Mouse (Mus musculus) urinary bladder, adult 18-20 months (tissue): ENCODE measurements at regions not wholly inside any gene's neighbourhood (a gene's known extent, or its start where the extent isn't known, plus 50 kb on each side); places are given as distances from the start of the nearest gene placed in this dataset.
"Not testable (repeated sequence)": the region's sequence is repeated elsewhere in the genome, so short reads cannot be mapped to it uniquely, and the experiment has no call there.

ENCODE experiments used
- DNase-seq, 2 experiments: peaks; one replicate each; pipeline ENCODE4 v3.0.0; 2022; ENCODE audit warnings: low spot score in 2 of 2, mixed read lengths in 2 of 2

DNA sequence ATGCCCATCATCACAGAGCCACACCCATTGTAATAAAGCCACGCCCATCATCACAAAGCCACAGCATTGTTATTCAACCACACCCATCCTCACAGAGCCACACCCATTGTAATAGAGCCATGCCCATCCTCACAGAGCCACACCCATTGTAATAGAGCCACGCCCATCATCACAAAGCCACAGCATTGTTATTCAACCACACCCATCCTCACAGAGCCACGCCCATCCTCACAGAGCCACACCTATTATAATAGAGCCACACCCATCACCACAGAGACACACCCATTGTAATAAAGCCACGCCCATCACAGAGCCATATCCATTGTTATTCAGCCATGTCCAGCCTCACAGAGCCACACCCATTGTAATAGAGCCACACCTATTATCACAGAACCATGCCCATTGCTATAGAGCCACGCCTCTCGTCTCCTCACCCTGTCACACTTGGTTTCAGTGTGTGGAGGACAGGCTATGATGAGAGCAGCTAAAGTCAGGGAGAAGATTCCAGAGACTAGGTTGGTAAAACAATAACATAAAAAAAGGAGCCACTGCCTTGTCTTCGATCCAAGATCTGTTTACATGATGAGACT lies 85.6 kb downstream of the Gxylt1 start:
- no peak for DNase-seq

DNA sequence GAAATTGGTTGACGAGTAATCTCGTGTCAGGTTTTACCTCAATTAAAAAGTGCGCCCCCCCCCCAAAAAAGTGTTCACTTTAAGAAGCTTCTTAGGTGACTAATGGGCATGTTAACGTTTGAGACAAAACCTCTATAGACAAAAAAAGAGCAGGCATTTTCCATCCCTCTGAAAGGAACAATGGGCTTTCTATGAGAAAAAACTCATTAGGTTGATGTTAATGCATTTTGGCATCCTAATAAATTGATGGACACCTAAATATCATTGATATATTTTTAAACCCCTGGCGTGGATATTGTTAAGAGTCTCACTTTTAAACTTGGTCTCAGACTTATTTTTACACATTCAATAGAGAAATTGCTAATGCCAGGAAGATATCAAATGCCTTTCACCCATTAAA lies 98.8 kb downstream of the Gxylt1 start:
- DNase-seq = no peak

DNA sequence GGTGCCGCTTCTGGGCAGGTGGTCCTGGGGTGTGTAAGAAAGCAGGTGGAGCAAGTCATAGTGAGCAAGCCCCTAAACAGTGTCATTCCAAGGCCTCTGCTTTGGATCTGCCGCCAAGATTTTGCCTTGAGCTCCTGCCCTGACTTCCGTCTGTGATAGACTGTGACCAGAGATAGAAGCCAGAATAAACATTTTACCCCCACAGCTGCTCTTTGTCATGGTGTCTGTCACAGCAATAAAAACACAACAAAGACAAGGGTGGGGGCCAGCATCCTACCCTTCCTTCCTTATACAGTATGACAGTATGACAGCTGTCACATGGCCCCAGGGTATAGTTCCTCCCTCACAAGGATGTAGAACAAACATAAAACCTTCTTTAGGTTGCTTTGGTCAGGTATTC lies 106.2 kb downstream of the Gxylt1 start:
- no peak for DNase-seq

DNA sequence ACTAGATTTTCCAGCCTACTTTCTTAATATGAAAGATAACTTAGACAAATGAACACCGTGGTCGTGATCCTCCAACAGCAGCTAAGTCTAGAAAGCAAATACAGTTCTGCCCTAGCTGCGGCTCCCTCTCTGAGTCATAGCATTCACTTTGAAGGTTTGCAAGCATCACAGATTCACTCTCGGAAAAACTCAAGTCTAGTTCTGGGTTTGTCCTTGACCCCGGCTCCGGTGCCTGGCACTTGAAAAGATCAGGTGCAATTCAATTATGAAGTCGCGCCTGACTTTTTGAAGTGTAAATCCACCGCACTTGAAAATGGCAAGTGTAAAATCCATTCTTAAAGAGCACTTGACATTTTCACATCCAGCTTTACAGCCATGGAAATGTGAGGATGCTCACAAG lies 107.5 kb downstream of the Gxylt1 start:
- DNase-seq = no peak

DNA sequence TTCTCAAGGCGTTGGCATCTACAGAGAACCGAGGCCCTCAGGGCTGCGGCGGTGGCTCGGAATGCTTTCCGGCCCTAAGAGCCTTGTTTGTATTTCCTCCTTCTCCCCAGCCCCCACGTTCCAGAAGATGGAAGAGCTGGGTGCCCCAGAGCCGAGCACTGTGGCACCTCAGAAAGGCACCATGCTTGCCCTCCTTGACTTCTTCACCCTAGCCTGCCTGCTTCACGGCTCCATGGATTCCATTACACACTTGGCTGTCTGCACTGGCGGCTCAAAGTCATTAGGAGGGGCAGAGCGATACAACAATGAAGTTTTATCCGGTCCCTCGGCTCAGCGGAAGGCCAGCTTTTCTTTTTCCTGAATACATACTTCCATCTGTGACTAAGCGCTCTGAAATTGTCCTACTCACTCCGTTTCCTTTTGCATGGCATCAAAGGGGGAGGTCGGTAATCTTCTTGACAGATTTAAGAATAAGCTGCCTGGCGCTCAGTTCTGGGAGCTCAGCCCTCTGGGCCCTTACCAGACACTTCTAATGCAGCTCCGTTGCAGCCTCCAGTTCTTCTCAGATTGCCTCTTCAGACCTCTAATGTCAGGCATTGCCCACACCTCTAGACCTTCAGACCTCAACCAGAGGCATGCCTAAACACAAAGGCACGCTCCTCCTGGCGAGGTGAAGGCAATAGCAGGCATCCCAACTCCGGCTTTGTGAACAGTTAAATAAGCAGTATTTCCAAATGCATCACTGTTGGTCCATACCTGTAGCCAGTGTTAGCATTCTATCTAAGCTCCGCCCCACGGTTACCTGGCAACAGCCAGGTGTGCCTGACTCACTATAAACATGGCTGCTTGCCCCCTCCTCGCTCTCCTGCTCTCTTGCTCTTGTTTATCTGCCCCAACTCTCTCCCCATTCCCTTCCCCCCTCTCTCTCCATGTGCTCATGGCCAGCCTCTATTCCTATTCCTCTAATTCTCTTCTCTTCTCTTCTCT lies 112.8 kb downstream of the Gxylt1 start:
- DNase-seq = no peak

DNA sequence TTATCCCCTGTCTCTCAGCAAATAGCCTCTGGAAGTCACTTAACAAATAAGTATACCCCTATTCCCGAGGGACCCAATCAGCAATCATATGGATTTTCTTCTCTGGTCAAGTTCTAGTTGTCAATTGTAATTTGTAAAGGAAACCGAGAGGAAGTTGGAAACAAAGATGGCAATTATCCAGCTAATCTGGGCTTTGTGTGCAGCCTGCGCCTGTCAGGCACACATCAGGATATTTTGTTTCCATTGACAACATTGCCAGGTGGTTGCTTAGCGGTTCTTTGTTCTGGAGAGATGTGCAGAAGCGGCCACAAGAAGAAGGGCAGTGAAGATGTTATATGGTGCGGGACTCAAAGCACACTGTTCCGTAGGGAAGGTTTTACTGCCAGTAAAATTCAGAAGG lies 113.7 kb downstream of the Gxylt1 start:
- DNase-seq = no peak

DNA sequence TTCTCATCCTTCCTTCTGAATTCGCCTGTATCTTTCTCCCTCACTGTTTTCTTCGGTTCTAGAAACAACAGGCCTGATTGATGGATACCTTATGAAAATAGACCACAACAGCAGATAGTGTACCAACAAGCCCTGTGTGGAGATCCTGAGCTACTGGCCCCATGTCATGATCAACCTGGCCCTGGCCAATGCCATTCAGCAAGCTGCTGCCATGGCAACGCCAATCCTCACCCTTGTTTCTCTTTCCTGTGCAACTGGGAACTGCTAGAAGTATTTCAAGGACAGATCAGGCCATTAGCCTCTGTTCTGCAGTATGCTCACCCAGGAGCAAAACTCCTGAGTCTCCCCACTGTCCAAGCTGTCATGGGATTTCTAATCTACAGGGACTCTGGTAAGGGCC lies 119.2 kb downstream of the Gxylt1 start:
- DNase-seq = no peak

DNA sequence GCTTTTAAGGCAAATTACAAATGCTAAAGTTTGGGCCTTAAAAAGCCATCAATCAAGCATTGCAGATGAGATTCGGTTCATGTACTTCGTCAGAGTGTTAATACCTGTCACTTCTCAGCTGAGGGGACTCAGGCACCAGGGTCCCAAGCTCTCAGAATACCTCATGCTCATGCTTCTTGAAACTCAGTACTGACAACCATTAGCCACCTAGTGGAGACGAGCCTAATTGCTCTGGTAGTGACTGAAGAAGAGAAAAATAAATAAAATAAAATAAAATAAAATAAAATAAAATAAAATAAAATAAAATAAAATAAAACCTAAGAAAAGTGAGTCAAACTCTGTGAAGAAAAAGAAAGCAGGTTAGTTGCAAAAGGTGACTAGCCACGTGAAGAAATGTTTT lies 121.0 kb downstream of the Gxylt1 start:
- DNase-seq = no peak

DNA sequence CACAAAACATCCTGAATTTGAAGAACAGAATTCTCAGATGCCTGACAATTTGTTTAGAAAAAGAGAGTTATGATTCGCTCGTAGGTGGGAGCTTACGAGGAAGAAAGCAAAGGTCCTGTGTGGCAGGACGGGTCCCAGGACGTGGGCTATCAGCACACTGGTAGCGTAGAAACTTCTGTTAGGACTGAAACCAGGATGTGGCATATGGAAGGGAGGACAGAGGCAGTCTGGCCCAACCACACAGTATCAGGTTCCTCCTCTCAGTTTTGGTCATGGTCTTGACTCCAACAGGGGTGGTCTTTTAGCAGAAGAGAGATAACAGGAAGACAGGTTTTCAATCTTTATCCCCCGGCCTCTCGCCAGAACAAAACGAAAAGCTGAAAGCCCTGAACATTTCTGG lies 130.1 kb downstream of the Gxylt1 start:
- DNase-seq = no peak

DNA sequence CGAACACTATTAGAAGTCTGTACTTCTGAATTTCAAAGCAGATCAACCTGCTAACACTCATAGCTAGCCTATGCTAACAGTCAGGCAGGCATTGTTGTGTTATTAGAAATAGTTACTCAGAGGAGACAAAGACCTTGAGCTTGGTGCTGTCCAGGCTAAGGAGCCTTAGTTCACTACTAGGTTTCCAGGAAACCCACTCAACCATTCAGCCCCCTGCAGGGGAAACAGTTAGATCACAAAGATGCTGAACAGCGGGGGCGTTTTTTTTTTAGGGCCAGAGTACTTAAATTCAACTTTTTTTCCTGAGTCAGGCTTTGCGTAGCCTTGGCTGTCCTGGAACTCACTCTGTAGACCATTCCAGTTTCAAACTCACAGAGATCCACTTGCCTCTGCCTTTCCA lies 130.7 kb downstream of the Gxylt1 start:
- no peak for DNase-seq

DNA sequence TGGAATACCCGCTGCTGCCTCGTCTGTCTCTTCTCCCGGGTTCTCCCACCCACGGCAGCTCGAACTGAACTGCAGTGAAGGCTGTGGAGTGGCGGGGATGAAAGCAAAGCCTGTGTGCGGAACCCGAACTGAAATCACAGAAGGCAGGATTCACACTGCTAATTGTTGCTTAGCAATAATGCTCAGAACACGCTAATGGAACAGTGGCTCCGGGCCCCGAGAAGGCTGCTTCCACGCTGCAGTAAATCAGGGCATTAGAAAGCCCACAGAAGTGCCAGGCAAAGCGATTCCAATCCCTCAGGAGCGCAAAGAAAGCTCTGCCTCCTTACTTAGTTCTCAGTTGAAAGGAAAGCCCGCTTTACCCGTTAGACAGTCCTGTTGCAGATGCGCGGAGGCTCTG lies 141.6 kb downstream of the Gxylt1 start:
- no peak for DNase-seq

DNA sequence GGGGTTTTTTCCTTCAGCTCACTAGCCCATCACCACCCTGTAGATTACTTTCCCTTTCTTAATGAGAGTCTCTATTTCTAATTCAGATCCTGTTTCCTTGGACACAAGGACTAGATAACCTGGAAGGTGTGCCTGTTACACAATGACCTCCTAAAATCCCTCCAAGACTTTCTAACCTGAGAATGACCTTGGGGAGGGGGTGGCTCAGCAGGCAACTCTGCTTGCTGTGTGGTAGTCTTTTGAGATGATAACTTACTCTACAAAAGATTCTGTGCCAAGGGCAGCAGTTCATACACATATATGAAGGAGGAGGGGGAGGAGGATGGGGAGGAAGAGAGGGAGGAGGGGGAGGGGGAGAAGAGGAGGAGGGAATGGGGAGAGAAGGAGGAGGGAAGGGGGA lies 143.9 kb downstream of the Gxylt1 start:
- no peak for DNase-seq

DNA sequence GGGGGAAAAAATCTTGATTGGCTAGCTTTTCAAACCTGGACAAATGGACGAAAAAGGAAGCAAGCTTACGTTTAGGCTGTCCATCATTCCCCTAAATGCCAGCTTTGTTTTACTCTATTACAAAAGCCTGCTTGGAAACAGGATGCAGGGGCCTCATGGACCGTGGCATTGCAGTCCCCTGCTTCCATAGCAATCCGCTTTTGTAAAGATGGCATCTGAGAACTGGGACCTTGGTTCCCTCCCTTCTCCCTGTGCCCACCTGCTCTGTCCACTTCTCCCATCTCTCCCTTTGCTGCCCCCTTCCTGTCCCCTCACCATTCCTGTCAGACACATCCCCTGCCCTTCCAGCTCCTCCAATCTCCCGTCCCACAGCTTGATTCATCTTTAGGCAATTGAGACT lies 149.7 kb downstream of the Gxylt1 start:
- no peak for DNase-seq

DNA sequence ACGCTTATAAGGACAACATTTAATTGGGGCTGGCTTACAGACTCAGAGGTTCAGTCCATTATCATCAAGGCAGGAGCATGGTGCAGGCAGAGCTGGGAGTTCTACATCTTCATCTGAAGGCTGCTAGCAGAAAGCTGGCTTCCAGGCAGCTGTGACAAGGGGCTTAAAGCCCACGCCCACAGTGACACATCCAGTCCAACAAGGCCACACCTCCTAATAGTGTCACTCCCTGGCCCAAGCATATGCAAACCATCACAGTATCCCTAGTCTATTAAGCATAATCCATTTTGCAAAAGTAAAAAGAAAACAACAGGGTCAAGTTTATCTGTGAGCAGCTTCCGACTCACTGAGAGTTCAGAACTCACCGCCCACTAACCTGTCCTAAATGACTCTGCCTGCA lies 153.8 kb downstream of the Gxylt1 start:
- peak in 1 of 2 experiments; percentile 3 for DNase-seq

DNA sequence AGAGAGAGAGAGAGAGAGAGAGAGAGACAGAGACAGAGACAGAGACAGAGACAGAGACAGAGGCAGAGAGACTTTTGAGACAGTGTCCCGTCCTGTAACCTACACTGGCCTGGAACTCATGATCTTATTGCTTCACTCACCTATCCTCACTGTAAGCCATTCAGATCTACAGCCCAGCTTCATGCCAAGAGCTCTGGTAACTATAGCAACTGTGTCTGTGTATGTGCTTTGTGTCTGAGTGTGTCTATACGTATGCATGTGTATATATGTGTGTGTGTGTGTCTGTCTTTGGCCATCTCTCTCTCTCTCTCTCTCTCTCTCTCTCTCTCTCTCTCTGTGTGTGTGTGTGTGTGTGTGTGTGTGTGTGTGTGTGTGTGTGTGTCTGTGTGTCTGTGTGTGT lies 157.2 kb downstream of the Gxylt1 start:
- not testable (repeated sequence) for DNase-seq

DNA sequence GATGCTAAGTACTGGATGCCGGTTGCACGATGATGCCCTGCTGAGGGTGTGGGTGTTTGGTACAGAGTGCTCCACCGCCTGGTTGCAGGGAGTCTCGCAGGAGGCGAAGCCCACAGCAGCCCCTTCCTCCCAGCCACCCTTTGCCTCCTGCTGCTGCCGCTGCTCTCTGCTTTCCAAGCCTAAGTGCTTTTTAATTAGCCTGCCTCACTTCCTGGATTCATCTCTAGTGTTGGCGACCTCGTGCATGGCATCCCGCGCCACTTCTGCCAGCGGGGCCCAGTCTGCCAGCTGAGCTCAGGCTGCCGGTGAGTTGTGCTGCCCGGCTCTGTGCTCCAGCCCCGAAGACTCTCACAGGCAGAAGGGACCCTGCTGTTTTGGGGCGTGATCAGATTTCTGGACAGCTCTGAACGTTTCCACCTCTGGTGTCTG lies 159.3 kb downstream of the Gxylt1 start:
- DNase-seq = no peak

DNA sequence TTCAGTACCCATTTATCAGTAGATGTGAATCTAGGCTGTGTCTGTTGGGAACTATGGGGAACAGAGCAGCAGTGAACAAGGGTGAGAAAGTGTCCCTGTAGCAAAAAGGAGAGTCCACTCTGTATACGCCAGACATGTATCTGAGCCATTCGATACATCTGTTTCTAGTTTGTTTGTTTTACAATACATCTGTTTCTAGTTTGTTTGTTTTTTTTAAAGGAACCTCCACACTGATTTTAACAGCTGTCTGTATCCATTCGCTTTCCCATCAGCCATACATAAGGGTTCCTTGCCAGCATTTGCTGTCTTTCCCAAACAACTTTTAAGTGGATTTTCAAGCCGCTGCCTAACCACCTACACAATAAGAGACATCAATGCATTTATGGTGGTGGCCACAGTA lies 170.0 kb downstream of the Gxylt1 start:
- no peak for DNase-seq

DNA sequence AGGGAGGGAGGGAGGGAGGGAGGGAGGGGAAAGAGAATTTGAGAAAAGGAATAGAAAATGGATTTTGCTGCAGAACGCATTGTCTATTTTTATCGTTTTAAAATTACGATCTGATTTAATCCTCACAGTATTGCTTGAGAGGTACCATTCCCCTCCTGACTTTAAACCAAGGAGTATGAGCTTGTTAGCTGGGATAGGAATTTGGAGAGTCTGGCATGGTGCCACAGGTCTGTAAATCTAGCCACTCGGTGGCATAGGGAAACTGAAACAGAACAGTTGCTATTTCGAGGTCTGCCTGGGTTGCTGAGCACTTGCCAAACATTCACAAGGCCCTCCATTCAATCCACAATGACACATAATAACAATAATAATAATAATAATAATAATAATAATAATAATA lies 171.6 kb downstream of the Gxylt1 start:
- DNase-seq = no peak

DNA sequence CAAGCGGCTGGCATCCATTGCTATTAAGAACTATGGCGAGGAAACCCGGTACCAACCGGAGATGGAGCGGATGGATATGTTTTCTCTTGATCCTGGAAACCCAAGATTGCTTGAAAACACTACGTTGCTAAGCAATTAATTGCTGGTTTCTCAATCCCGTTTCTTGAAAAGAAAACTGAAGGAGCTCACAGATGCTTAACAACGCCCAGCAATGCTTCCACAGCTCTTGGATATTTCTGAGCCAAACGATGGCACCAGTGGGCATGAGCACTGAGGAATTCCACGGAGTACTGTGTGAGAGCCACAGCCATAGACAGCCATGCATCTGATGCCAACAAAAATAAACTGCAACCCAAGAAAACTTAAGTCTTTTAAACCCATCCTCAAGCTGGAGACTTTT lies 173.1 kb downstream of the Gxylt1 start:
- DNase-seq = no peak

DNA sequence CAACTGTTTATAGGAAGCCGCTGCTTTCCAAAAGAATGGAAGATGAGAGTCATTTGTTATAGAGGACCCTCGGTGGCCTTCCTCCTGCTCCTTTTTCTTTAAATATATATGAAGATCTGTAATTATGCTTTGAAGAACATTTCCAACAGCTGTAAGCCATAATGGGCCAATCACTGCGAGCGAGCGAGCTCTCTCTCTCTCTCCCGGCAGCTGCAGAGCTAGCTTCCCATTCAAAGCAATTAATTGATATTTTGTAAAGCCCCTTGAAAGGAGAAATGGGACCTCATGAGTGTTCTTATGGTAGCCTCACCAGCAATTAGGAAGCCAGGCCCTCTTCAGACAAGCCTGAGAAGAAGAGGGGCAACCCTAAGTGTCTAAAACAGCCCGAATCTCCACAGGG lies 174.1 kb downstream of the Gxylt1 start:
- DNase-seq = no peak

DNA sequence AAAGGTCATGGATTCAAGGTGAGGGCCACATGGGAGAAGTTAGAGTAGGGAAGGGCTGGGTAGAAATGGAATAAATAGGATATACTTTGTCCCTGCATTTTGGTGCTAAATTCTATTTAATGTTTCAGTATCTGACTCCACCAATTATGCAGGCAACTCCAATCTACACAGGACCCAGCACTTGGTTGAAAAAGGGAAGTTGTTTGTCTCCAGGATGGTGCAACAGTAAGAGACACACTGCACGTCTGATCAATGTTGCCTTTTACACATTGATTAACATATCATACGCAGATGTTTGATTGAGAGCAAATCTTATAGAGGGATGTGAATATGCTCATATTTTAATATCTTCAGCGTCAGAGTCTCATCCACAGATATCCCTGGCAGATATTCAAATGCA lies 175.1 kb downstream of the Gxylt1 start:
- DNase-seq = no peak

DNA sequence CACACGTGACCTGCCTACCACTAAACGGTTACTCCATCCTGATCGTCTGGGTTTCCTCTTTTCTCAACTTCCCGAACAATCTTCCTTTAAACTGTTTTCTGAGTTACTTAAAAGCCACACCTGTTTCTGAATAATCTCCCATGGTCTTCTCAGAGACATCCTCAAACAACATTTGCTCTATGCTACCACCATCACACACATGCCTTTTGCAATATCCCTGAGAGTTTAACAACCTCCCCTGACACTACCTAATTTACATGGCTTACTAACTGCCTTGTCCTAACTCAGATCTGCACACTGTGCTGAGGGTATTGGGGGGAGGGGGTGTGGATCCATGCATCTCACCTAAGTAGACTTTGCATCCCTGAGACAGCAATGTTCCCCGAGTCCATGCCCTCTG lies 178.6 kb downstream of the Gxylt1 start:
- no peak for DNase-seq

DNA sequence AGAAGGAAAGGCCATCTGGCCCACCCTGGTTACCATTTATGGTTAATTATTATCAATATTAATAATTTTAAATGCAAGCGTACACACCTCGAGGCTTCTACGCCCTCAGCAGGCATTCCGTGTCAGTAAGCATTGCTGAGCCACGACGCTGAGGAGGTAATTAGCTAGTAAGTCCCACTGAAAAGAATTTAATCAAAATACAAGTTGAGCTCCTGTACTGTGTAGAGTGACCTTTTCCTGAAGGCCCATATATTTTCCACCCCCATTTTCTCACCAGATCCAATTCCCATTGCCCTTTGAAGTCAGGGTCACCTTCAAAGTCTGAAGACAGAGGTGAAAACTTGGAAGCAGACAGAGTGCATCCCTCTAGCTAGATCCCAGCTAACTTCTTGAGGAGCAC lies 179.8 kb downstream of the Gxylt1 start:
- no peak for DNase-seq
